Mouse (Mus musculus) cerebellum, adult 8-10 months (tissue): ENCODE data around the gene Gbp6.
"Not testable (repeated sequence)": the region's sequence is repeated elsewhere in the genome, so short reads cannot be mapped to it uniquely, and the experiment has no call there.

Experiments
- DNase-seq: peaks from one replicate; pipeline ENCODE4 v3.0.0; 2022

Gbp6 gene

GRCm38 (mm10) chr5:105293226-105294165, at the start of gene Gbp6, which contains the start of gene Gm43302:
Gene Gbp6, minus strand, starts transcription at chr5:105293698.
Gene Gm43302, minus strand, starts transcription at chr5:105293695.
- DNase-seq = peak; percentile 52

DNA sequence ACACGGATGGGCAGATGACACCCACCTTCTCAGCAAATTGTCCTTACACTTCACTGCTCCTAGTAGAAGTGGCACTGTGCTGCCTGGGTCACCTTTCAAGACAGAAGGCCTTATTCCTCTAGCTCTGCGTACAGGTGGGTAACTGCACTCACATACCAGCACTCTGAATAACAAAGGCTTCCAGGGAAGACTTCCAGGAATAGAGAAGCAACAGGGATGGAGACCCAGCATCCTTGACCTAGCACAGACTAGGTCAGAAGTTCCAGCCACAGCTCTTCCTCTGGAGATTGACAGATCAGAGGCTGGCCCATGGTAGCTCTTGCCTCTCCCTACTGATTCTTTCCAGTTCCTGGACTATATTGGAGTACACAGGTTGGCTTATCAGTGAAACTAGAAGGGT, 47.8 kb upstream of the Gbp6 start:
- DNase-seq = no peak

- DNase-seq = peak; percentile 3
These were observed 29.0 kb upstream of the Gbp6 start for GRCm38 (mm10) chr5:105322543-105322942.

- no peak for DNase-seq
These were observed 17.4 kb upstream of the Gbp6 start for GRCm38 (mm10) chr5:105310941-105311340.

DNA sequence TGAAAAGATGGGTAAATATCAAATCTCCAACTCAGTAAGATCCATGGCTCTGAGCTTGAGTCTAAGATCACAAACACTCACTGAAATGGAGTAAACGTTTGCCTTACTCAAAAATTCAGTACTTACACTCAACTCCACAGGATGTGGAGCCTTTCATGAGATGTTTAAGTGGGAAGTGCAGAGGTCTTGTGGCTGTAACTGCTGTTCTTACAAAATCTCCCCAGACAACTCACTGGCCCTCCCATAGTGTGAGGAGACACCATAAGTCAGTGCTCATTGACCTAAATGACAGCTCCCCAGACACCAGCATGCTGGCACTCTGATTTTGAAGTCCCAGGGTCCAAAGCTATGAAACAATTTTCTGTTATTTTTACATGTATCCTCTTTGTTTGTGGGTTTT, 15.7 kb upstream of the Gbp6 start:
- DNase-seq = not testable (repeated sequence)

DNA sequence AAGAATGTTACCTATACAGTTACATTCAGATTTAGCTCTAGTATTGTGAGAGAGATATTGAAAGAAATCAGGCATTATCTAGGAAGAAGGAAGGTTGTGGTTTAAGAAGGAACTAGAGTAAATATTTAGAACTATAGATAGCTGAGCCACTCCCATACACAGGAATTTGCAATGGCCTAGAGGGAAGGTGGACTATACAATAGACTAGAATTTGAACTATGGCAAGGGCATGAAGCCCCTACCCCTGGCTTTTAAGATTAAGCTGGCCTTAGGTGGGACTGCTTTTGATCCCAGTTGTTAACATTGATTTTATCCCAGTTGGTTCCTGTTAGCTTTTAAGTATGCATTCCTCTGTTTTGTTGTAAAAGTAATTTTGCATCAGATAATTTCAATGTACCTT, 13.4 kb upstream of the Gbp6 start:
- DNase-seq = not testable (repeated sequence)

- no peak for DNase-seq
These were observed 12.7 kb upstream of the Gbp6 start for GRCm38 (mm10) chr5:105306159-105306581.

GRCm38 (mm10) chr5:105305671-105306070, 12.2 kb upstream of the Gbp6 start:
- not testable (repeated sequence) for DNase-seq

GRCm38 (mm10) chr5:105301963-105302362, 8.5 kb upstream of the Gbp6 start:
- no peak for DNase-seq

DNA sequence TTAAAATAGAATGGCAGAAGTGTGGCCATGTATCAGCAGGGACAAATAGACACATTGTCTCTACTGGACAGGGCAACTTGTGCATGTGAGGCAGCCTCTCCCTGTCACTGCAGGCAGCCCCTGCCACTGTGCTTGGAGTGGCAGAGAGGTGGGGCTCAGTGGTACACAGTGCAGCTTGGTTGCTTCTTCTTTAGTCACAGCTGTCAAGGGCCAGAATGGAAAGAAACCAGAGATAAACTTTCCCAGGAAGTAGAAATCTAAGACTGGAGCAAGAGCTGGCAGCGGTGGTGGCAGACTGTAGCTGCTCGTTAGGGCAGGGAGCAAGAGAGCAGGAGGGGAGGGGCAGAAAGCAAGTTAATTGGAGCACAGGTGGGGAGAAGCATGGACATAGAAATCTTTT, 8.0 kb upstream of the Gbp6 start:
- DNase-seq = no peak

GRCm38 (mm10) chr5:105295746-105296145, 2.2 kb upstream of the Gbp6 start:
- no peak for DNase-seq

DNA sequence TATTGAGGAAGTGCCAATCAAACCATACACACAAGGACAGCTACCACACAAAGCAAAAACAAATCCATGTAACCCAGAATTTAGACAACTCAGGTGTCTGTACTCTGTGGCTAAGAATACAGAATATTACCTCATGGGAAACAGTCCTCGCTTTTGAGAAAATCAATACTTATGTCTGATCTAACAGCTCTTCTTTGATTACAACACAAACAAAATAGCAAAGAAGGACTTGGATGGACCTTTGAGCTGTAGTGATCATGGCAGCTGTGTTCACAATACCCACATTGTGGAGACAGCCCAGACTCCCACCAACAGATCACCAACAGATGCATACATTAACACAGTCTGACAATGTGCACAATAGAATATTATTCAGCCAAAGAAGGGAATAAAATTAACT, 1.0 kb downstream of the Gbp6 start:
- DNase-seq = no peak

DNA sequence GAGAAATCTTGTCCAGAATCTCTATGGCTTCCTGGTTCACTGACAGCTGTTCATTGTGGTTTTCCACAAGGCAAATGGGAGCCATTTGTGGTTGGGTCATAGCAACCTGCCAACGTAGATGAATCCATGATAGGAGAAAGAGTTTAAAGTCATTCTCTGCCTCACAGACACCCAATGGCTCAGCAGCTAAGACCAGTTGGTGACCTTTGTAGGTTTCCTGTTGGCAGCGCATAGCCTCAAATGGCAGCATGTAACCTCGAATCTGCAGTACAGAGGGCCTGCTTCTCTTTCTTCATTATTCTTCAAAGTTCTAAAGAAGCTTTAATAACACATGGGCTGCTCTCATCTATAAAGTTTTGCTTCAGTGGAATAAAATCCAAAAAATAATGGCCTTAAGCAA, 2.6 kb downstream of the Gbp6 start:
- DNase-seq = not testable (repeated sequence)

DNA sequence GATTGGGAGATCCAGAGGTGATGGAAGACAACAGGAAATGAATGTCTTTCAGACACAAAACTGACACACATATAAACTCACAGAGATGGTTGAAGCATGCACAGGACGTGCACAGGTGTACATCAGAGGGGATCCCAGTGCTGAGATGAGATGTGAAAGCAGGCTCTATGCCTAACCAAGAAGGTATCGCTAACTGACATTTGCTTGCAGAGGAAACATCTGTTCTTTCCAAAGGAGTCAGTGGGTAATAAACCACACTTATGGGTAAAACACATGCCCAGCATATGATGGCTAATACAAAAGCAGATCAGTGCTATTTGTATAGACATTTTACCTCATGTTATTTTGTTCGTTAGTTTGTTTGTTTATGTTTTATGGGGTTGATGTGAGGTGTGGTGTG, 32.8 kb downstream of the Gbp6 start:
- not testable (repeated sequence) for DNase-seq

DNA sequence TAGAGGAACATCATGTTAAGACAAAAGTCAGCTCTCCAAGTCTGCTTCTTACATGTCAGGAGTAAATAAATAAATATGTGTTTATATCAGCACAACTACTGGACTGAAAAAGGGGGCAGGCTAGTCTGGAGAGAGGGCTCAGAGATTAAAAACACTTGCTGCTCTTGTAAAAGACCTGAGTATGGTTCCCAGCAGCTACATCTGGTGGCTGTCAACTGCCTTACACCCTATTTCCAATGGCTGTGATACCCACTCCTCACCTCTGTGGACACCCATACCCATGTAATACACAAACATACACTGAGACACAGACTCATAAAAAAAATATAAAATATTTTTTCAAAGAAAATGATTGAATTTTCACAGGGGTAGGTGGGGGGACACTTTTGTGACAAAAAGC, 41.0 kb downstream of the Gbp6 start:
- no peak for DNase-seq

- not testable (repeated sequence) for DNase-seq
These were observed 48.8 kb downstream of the Gbp6 start for GRCm38 (mm10) chr5:105244741-105245140.

GRCm38 (mm10) chr5:105240982-105241381, 52.5 kb downstream of the Gbp6 start:
- DNase-seq = not testable (repeated sequence)

- DNase-seq = not testable (repeated sequence)
These were observed 53.9 kb downstream of the Gbp6 start, which contains the start of gene Gbp10 for GRCm38 (mm10) chr5:105239483-105240047. Gene Gbp10, minus strand, starts transcription at chr5:105239533.

DNA sequence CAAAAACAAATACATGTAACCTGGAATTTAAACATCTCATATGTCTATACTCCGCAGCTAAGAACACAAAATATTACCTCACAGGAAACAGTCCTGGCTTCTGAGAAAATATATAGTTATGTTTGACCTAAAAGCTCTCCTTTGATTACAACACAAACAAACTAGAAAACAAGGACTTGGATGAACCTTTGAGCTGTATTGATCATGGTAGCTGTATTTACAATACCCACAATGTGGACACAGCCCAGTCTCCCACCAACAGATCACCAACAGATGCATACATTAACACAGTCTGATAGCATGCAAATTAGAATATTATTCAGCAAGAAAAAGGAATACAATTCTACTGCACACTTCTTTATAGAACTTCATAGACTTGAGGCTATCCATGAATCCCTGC, 55.1 kb downstream of the Gbp6 start:
- not testable (repeated sequence) for DNase-seq

DNA sequence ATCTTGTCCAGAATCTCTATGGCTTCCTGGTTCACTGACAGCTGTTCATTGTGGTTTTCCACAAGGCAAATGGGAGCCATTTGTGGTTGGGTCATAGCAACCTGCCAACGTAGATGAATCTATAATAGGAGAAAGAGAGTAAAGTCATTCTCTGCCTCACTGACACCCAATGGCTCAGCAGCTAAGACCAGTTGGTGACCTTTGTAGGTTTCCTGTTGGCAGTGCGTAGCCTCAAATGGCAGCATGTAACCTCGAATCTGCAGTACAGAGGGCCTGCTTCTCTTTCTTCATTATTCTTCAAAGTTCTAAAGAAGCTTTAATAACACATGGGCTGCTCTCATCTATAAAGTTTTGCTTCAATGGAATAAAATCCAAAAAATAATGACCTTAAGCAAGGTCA, 57.5 kb downstream of the Gbp6 start:
- DNase-seq = not testable (repeated sequence)
